Mouse (Mus musculus) liver, postnatal 0 days (tissue): ENCODE data around the gene Rasgrp2.

ENCODE experiments used
- CTCF ChIP-seq: sonication (generic); IDR thresholded peaks from 2 replicates; pipeline ENCODE4 v1.5.1; 2016; ENCODE audit warnings: antibody characterized with exemption, low read depth
- EP300 ChIP-seq: IDR thresholded peaks from 2 replicates; pipeline ENCODE4 v1.6.1; 2016; ENCODE audit warnings: antibody characterized with exemption, low read depth, mild to moderate bottlenecking

DNA sequence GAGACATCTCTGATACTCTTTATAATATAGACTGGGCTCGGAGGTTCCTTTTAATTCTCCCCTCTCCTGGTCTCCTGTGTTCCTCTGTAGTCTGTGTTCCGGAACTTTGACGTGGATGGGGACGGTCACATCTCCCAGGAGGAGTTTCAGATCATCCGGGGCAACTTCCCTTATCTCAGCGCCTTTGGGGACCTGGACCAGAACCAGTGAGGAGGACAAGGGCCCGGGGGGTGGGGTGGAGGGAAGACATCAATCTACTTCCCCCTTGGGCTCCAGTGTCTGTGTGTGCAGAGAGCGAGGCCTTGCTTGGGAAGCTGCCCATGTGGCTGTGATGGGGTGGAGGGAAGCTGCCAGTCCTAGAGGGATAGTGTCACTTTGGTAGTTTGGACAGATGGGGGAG, 9.6 kb downstream of the Rasgrp2 start:
- TF ChIP-seq EP300 (no peak), CTCF (no peak)
